Mouse (Mus musculus): ENCODE results near the gene Naa80.

The Naa80 gene

GRCm38 (mm10) chr9:107620954-107621353 is 42.3 kb downstream of the Naa80 start:
- DNase-seq = peak in 1 of 2 experiments; percentile 54

- no peak for DNase-seq
These were observed 45.9 kb downstream of the Naa80 start for GRCm38 (mm10) chr9:107624539-107624938.

GRCm38 (mm10) chr9:107624951-107625350 is 46.3 kb downstream of the Naa80 start:
- no peak for DNase-seq

- peak in 1 of 2 experiments; percentile 36 for DNase-seq
These were observed 46.9 kb downstream of the Naa80 start for GRCm38 (mm10) chr9:107625351-107626128.

GRCm38 (mm10) chr9:107626158-107626843 is 47.6 kb downstream of the Naa80 start:
- peak in 1 of 2 experiments; percentile 33 for DNase-seq

- DNase-seq = peak; percentile 75 to 85
These were observed 48.2 kb downstream of the Naa80 start for GRCm38 (mm10) chr9:107626844-107627277.

- peak in 1 of 2 experiments; percentile 36 for DNase-seq
These were observed 48.9 kb downstream of the Naa80 start for GRCm38 (mm10) chr9:107627387-107628255.

- DNase-seq = peak in 1 of 2 experiments; percentile 33
These were observed 50.2 kb downstream of the Naa80 start for GRCm38 (mm10) chr9:107628721-107629410.

- DNase-seq = no peak
These were observed 50.7 kb downstream of the Naa80 start for GRCm38 (mm10) chr9:107629411-107629730.

- DNase-seq = no peak
These were observed 51.3 kb downstream of the Naa80 start for GRCm38 (mm10) chr9:107629901-107630425.

GRCm38 (mm10) chr9:107630576-107630975 is 51.9 kb downstream of the Naa80 start:
- peak in 1 of 2 experiments; percentile 46 for DNase-seq

GRCm38 (mm10) chr9:107631311-107631826 is 52.7 kb downstream of the Naa80 start:
- DNase-seq = no peak

GRCm38 (mm10) chr9:107631861-107632260 is 53.2 kb downstream of the Naa80 start:
- DNase-seq = no peak

GRCm38 (mm10) chr9:107632478-107632877 is 53.8 kb downstream of the Naa80 start:
- DNase-seq = peak in 1 of 2 experiments; percentile 48

GRCm38 (mm10) chr9:107633091-107633660 is 54.5 kb downstream of the Naa80 start:
- DNase-seq = peak; percentile 65 to 68
